Mouse (Mus musculus) thymus, postnatal 4 days (tissue): ENCODE data around the gene Rbm28.
A peak's percentile ranks its signal among the peaks of the same experiment; 100 is the strongest.

ENCODE experiments used
- DNase-seq: peaks from one replicate; pipeline ENCODE4 v3.0.0; 2021

The Rbm28 gene

GRCm38 (mm10) chr6:29164314-29165244, at the start of gene Rbm28:
Gene Rbm28, minus strand, starts transcription at chr6:29165006.
- peak; percentile 88 for DNase-seq

- peak; percentile 37 for DNase-seq
Measured at GRCm38 (mm10) chr6:29214245-29214644, 49.4 kb upstream of the Rbm28 start.

DNA sequence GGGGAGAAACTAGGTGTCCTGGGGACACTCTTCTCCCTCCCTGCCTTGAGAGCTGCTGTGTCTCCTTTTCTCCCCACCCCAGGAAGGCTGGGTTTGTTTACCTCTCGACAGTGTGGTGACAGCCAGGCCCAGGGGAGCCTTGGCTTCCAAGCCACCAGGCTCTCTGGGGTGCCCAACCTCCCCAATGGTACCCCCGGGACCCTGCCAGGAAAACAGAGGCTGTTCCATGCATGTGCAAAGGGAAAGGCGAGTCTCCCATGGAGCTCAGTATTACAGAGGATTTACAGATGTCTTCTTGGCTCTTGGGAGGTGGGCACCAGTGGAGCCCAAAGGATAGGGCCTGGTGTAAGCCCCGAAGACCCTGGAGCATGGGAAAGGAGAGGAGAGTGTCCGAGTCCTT, 48.6 kb upstream of the Rbm28 start:
- peak; percentile 42 for DNase-seq

DNA sequence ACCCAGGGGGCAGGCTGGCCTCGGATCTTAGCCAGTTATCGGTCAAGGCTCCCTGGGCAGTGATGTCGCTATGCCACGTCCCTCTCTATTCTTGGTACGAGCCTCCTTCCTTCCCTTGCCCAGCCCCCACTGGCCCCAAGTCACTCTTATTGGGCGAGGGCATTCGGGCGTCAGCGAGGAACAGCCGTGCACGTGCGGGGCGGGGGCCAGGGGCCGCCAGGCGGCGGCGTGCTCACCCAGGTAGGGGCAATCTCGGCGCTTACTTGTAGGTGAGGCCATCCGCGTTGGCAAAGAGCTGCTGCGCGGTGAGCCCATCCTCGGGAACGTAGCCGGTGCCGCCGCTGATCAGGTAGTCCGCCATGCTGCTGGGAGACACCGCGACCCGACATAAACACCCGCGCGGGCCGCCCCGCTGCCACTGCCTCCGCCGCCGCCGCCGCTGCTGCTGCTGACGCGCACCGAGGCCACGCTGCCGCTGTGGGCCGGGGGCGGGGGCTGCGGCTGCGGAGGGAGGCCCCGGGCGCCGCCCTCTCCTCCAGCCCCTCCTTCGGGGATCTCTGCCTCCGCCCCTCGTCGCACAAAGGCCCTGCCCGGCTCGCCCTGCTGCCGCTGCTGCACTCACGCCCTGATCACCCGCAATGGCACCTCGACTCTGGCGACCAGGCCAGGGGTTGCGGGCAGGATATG, 47.1 kb upstream of the Rbm28 start:
- DNase-seq, result peak; percentile 90

GRCm38 (mm10) chr6:29211146-29211545, 46.3 kb upstream of the Rbm28 start:
- DNase-seq, result no peak

- no peak for DNase-seq
Measured at GRCm38 (mm10) chr6:29210231-29210936, 45.6 kb upstream of the Rbm28 start.

GRCm38 (mm10) chr6:29208178-29208577, 43.4 kb upstream of the Rbm28 start:
- no peak for DNase-seq

GRCm38 (mm10) chr6:29207017-29207416, 42.2 kb upstream of the Rbm28 start:
- DNase-seq, result no peak

DNA sequence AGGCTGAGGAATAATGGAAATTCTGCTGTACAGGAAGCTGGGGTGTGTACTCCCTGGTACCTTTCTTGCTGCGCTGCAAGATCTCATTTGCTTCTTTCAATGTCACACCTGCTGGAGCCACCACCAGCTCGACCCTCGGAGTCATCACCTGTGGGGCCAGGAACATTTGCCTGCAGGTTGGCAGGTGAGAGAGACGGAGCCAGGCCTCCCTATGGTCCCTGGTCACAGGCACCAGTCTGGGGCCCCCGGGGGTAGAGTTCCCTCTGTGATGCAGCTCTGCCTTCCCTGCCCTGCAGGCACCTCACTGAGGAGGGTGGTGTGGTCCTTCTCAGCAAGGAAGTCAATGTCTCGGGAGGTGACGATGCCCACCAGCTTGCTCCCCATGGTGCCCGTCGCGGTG, 41.2 kb upstream of the Rbm28 start:
- DNase-seq, result no peak

GRCm38 (mm10) chr6:29204932-29205614, 40.3 kb upstream of the Rbm28 start:
- DNase-seq, result peak; percentile 70

GRCm38 (mm10) chr6:29203861-29204585, 39.2 kb upstream of the Rbm28 start:
- peak; percentile 5 for DNase-seq

GRCm38 (mm10) chr6:29203096-29203495, 38.3 kb upstream of the Rbm28 start:
- peak; percentile 15 for DNase-seq

DNA sequence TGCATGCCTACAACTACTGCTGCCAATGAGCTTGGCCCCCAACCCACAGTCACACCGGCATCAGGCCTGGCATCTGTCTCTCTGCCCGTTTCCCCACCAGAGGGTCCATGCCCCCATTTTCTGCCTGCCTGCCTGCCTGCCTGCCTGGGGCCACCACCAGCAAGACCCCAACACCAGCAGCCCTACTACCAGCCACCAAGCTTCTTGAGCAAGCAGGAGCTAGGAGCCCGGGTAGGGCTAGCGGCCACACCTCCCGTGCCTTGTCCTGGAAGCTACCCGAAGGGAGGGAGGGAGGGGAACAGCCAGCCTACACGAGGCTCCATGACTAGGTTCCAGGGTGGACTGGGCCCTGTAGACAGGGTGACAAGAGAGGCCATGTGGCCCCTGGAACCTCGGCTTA, 37.2 kb upstream of the Rbm28 start:
- peak; percentile 7 for DNase-seq

- DNase-seq, result peak; percentile 4
Measured at GRCm38 (mm10) chr6:29201341-29201740, 36.5 kb upstream of the Rbm28 start.

DNA sequence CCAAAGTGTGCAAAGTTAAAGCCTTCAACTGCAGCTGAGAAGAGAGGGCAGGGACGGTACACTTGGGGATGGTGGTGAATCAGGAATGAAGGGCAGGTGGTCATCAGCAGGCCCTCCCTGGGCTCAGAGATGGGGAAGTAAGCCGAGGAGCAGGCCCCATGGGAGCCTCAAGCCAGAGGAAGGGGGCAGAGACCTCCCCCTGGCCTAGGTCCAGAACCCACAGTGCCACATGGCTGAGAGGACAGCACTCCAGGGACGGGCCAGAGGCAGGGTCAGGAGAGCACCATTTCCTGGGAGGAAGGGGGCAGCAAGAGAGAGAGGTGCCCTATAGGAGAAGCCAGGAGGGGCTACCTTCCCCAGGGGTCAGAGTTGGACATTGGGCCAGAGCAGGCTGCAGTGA, 35.7 kb upstream of the Rbm28 start:
- DNase-seq, result no peak

- DNase-seq, result peak; percentile 6
Measured at GRCm38 (mm10) chr6:29199223-29199855, 34.5 kb upstream of the Rbm28 start.

- DNase-seq, result peak; percentile 92
Measured at GRCm38 (mm10) chr6:29198309-29199222, 33.8 kb upstream of the Rbm28 start.

DNA sequence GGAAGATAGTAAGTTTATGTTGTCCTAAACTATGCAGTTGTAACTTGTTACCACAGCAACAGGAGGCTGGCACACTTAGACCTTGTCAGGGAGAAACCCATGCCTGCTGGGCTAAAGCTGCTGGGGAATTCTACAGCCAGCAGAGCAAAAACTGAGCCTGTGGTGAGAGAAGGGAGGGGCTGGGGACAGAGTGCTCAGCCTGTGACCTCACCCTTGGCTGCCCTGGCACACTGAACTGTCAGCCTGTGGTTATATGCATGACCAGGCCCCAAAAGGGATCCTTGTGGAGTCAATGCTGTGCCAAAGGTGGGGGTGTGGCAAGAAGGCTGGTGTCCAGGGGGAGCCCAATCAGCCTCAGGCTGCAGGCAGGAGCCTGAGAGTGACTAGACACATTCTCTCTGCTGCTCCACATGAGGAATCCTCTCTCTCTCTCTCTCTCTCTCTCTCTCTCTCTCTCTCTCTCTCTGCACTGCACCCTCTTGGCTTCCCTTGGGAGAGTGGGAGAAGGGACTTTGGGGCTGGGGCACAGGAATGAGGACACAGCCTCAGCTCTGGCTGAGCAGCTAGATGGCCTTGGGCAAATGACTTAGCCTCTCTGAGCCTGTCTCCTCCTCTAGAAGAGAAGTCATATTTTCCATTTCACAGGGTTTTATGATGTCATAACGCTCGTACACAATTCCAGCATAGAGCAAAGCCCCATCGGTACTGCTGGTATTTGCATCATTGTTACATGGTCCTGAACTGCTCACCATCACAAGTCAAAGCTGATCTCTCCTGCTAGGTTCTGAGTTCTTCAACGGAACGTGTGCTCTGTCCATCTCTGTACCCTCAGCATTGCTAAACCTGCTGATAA, 31.3 kb upstream of the Rbm28 start:
- peak; percentile 6 for DNase-seq

GRCm38 (mm10) chr6:29195146-29195545, 30.3 kb upstream of the Rbm28 start:
- DNase-seq, result no peak
